Mouse (Mus musculus) spleen, postnatal 0 days (tissue): ENCODE results near the gene Cops3. TPM values are rescaled to one million over a fixed set of nuclear protein-coding genes. Genes with fewer than 3 reads are reported as not detected.

Source experiments
- polyA plus RNA-seq: library from polyadenylated mRNA; unstranded; fragments of >200 nt; fragmentation: Nextera tagmentation; extraction: Ambion mirVana; gene quantifications from 2 replicates; pipeline ENCODE4 v1.2.1, GENCODE M21; 2015

Cops3 gene
- 90.6 and 94.5 TPM in 2 replicates for polyA plus RNA-seq

DNA sequence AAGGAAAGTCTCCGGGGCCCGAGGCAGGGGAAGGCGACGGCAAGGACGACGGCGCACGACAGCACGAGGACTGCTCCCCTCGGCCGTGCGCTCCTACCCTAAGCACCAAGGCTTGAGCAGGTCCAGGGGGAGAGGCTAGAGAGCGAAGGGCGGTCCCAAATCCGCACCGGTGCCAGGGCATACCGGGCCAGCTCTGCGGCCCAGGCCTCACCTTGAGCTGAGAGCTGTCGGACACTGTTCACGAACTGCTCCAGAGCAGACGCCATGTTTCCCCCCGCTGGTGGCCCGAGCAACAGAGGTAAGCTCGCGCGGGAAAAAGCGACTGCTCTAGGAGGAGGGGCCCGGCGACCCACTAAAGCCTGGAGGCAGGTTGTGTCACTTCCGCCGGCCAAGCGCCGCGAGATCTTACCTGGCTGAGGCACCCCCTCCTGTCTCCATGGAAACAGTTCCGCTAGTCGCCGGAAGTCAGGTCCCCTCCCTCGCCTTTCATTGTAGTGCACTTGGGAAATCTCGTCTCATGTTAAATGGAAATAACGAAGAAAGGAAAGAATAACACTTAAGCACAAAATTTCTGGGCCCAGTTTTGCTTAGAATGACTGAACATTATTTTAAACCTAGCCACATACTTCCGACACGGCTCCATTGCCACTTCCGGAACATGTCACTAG, at the start of gene Cops3:
Cops3 (minus strand) TSS at position 380 of the 668 bp plus-strand sequence.

DNA sequence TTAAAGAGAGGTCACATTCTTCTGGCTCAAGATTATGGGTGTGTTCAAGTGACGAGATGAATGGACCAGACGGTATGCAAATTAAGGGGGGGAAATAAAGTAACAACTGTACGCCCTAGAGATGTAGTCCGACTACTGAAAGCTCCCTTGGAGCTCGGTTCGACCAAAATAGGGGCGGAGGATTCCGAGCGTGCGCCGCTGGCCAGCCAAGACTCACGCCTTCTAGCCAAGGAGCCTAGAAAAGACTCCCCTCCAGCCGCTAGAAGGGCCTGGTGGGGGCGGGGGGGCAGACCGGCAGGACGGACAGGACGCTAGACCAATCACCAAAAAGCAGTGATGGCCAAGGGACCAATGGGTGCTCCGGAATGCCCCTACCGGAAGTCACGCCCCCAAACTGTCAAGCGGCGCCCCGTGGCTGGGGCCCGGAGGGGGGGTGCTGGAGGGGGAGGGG, 605 bp downstream of the Cops3 start, which contains the start of gene Nt5m:
Nt5m (plus strand) TSS at position 440 of the 451 bp plus-strand sequence.

GRCm38 (mm10) chr11:59809670-59810474, 29.8 kb downstream of the Cops3 start, which contains the start of gene Flcn:
Flcn (minus strand) TSS chr11:59810016.

GRCm38 (mm10) chr11:59787199-59787781, 52.3 kb downstream of the Cops3 start, which contains the start of gene Pld6:
Pld6 (minus strand) TSS chr11:59787645.

Other genes starting within 250 kb of the Cops3 start
- gene Olfr223, start 246.5 kb downstream of the Cops3 start, polyA plus RNA-seq, result not detected in 2 replicates
- 19.7 and 23.9 TPM in 2 replicates for gene Mprip, start 178.5 kb downstream of the Cops3 start, polyA plus RNA-seq
- gene Pld6, start 52.2 kb downstream of the Cops3 start, polyA plus RNA-seq, result 1.6 and 1.8 TPM in 2 replicates
- 15.0 and 18.0 TPM in 2 replicates for gene Flcn, start 29.8 kb downstream of the Cops3 start, polyA plus RNA-seq
- 13.7 and 16.9 TPM in 2 replicates for gene Nt5m, start 391 bp downstream of the Cops3 start, polyA plus RNA-seq
- gene Med9, start 108.4 kb upstream of the Cops3 start, polyA plus RNA-seq, result 28.9 and 29.2 TPM in 2 replicates
- 2.8 and 3.5 TPM in 2 replicates for gene Rasd1, start 125.1 kb upstream of the Cops3 start, polyA plus RNA-seq
- gene Pemt, start 206.7 kb upstream of the Cops3 start, polyA plus RNA-seq, result 6.5 and 6.7 TPM in 2 replicates